In the genomic region with DNA sequence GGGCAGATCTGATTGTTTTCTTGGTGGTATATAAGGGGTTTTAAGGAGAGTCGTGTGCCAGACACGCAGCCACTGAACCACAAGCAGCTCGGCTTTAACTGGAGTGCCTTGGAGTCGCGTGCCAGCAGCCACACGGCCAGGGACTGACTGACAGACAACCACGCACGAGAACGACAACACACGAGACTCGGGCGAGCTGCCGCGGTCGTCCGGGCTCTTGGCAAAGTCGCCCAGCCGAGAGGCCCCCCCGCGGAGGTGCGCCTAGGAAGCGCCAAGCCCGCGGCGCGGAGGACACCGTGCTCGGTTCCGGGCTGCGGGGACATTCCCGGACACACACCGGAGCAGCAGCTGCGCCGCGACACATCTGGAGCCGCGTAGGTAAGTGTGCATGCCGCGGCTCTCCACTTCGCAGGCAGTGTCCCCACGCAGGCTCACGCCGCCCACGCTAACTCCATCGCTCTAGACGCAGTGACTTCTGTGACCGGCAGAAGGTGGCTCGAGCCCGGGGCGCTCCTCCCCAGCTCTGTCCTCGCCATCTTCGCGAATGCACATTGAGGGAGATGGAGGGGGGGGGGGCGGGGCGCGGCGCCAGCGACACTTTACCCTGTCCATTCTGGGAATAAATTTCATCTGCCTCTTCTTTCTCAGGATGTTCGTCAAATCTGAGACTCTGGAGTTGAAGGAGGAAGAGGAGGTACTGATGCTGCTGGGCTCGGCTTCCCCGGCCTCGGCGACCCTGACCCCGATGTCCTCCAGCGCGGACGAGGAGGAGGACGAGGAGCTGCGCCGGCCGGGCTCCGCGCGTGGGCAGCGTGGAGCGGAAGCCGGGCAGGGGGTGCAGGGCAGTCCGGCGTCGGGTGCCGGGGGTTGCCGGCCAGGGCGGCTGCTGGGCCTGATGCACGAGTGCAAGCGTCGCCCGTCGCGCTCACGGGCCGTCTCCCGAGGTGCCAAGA, we compare ENCODE assay signal across 8 mouse cellular contexts. TPM values are rescaled to one million over a fixed set of nuclear protein-coding genes. Genes with fewer than 3 reads are reported as not detected.
DNase-seq lines count a peak whose midpoint lies in the region; ATAC-seq and TF ChIP-seq lines count a peak whose summit lies in the region.

A gene (plus strand): TSS at position 56 of the 953 bp plus-strand sequence.

- intact Hi-C loops in left cerebral cortex, postnatal 36 days (cut with DNase I): loop anchor here (5.0 kb wide), 2 partner anchors 74 to 1584 kb away; no protein-coding TSS in a partner anchor

- peak within 1 kb of the TSS; percentile 46; the same call in 1 of the 2 replicates for H3K9ac ChIP-seq in embryonic facial prominence, embryonic 13.5 days
- no peak within 1 kb of the TSS for H3K9ac ChIP-seq in stomach, postnatal 0 days (ENCODE audit: low read length)

- H3K9me3 ChIP-seq in embryonic facial prominence, embryonic 13.5 days: no peaks in the 10 kb centered on the region
- H3K9me3 ChIP-seq in stomach, postnatal 0 days (ENCODE audit: control insufficient read depth, low read length): no peaks in the 10 kb centered on the region

- under 1% methylated on average over 91 of the region's 92 CpGs for WGBS in embryonic facial prominence, embryonic 13.5 days
- WGBS in stomach, postnatal 0 days: 1% methylated on average over 72 of the region's 92 CpGs

- peak within 1 kb of the TSS; percentile 45 for H3K4me3 ChIP-seq in embryonic facial prominence, embryonic 13.5 days
- peak within 1 kb of the TSS; percentile 43 for H3K4me3 ChIP-seq in stomach, postnatal 0 days (ENCODE audit: low read depth, low read length)

- peak within 1 kb of the TSS; percentile 75 for H3K4me2 ChIP-seq in embryonic facial prominence, embryonic 13.5 days
- peak within 1 kb of the TSS; percentile 70 for H3K4me2 ChIP-seq in stomach, postnatal 0 days (replicated peaks; ENCODE audit: low read depth)

- ATAC-seq in embryonic facial prominence, embryonic 13.5 days (ENCODE audit: insufficient number of reproducible peaks, insufficient read depth, low FRiP score, low TSS enrichment, low read depth): peak; percentile 20; the same call in 1 of the 2 replicates
- ATAC-seq in megakaryocyte-erythroid progenitor cell, adult 5-6 weeks (replicated peaks; ENCODE audit: low FRiP score, low TSS enrichment, poor library complexity, severe bottlenecking): peak; percentile 12; the same call in 1 of the 2 replicates
- peak; percentile 48 for ATAC-seq in stomach, postnatal 0 days (ENCODE audit: low FRiP score, low TSS enrichment)

- peaks cover 94% of the 10 kb centered on the region for H3K27me3 ChIP-seq in embryonic facial prominence, embryonic 13.5 days
- H3K27me3 ChIP-seq in stomach, postnatal 0 days (ENCODE audit: control insufficient read depth, insufficient read depth, low read length): peaks cover 37% of the 10 kb centered on the region

- no peak for TF ChIP-seq EP300 in stomach, postnatal 0 days (optimal IDR thresholded peaks at IDR 0.05)

- no peaks in the 10 kb centered on the region for H3K36me3 ChIP-seq in embryonic facial prominence, embryonic 13.5 days
- H3K36me3 ChIP-seq in stomach, postnatal 0 days (ENCODE audit: control insufficient read depth, insufficient read depth, low read length): no peaks in the 10 kb centered on the region

- peak; percentile 30 to 36 for DNase-seq in left cerebral cortex, postnatal 36 days (ENCODE audit: low spot score in 2 of 2)
- no peak for DNase-seq in left cerebral cortex, adult 9 months (ENCODE audit: low spot score in 2 of 2)
- DNase-seq in Muller cell, postnatal 12 days (ENCODE audit: inconsistent ontology term): peak; percentile 46
- DNase-seq in induced T-regulatory cell, adult 2 months (ENCODE audit: low read depth): peak; percentile 61
- DNase-seq in stomach, postnatal 0 days (ENCODE audit: low spot score): peak; percentile 25
- DNase-seq in urinary bladder, postnatal 10 days (ENCODE audit: low spot score): no peak

- 0 out of 2 replicates have a peak, but pooled peaks have one; percentile 3 for TF ChIP-seq CTCF in stomach, postnatal 0 days (IDR thresholded peaks at IDR 0.05; ENCODE audit: low read depth)

- H3K4me1 ChIP-seq in embryonic facial prominence, embryonic 13.5 days: peaks cover 30% of the 10 kb centered on the region
- 0 out of 2 replicates have a peak, but pooled peaks cover 6% of the 10 kb centered on the region for H3K4me1 ChIP-seq in stomach, postnatal 0 days (replicated peaks; ENCODE audit: control insufficient read depth, insufficient read depth)

- H3K27ac ChIP-seq in embryonic facial prominence, embryonic 13.5 days: no peak within 1 kb of the TSS
- H3K27ac ChIP-seq in stomach, postnatal 0 days (replicated peaks): no peak within 1 kb of the TSS

RNA-seq across cellular contexts. Expression of the gene that starts here (rescaled TPM):
- under 1 TPM; 0.34 to 0.79 TPM for total RNA-seq in left cerebral cortex, postnatal 36 days (2021)
- polyA plus RNA-seq in embryonic facial prominence, embryonic 13.5 days (2015; fragmentation: Nextera tagmentation; extraction: Ambion mirVana): 0.26 and 0.32 TPM in 2 replicates
- total RNA-seq in megakaryocyte-erythroid progenitor cell, adult 5-6 weeks (2014; fragmentation: Nextera tagmentation): not detected in 2 replicates
- not detected in 2 replicates for total RNA-seq in megakaryocyte-erythroid progenitor cell, adult 5-6 weeks (2017)
- polyA plus RNA-seq in stomach, postnatal 0 days (2015; fragmentation: Nextera tagmentation; extraction: Ambion mirVana): not detected in 2 replicates

Comparison
In these comparisons a context has a peak if more than half of its experiments do, and no peak if none do; other contexts are left out.
1. Peak in DNase-seq in left cerebral cortex, postnatal 36 days; RNA of the gene not detected or under 1 TPM.
2. Peak in ATAC-seq, H3K4me3 ChIP-seq, H3K9ac ChIP-seq and H3K4me2 ChIP-seq in embryonic facial prominence, embryonic 13.5 days; RNA of the gene not detected or under 1 TPM.
3. Peak in ATAC-seq in megakaryocyte-erythroid progenitor cell, adult 5-6 weeks; RNA of the gene not detected or under 1 TPM.
4. Peak in DNase-seq, ATAC-seq, H3K4me3 ChIP-seq and H3K4me2 ChIP-seq in stomach, postnatal 0 days; RNA of the gene not detected or under 1 TPM.
5. DNase-seq: peak in Muller cell, postnatal 12 days (single experiment) and induced T-regulatory cell, adult 2 months (single experiment); none in left cerebral cortex, adult 9 months (0 of 2) and urinary bladder, postnatal 10 days (single experiment).
6. Peak in every context shown above with its lines, with median percentiles within 50 percentile points of each other: ATAC-seq.